Mouse (Mus musculus) lung, postnatal 25 days (tissue): ENCODE measurements around the gene Cep112.

Experiments used
- DNase-seq: peaks from one replicate; pipeline ENCODE4 v3.0.0; 2022; ENCODE audit warnings: low spot score

Cep112 gene

GRCm38 (mm10) chr11:108606036-108606435, 181.0 kb downstream of the Cep112 start:
- DNase-seq, result no peak

GRCm38 (mm10) chr11:108606836-108607235, 181.8 kb downstream of the Cep112 start:
- DNase-seq, result no peak

DNA sequence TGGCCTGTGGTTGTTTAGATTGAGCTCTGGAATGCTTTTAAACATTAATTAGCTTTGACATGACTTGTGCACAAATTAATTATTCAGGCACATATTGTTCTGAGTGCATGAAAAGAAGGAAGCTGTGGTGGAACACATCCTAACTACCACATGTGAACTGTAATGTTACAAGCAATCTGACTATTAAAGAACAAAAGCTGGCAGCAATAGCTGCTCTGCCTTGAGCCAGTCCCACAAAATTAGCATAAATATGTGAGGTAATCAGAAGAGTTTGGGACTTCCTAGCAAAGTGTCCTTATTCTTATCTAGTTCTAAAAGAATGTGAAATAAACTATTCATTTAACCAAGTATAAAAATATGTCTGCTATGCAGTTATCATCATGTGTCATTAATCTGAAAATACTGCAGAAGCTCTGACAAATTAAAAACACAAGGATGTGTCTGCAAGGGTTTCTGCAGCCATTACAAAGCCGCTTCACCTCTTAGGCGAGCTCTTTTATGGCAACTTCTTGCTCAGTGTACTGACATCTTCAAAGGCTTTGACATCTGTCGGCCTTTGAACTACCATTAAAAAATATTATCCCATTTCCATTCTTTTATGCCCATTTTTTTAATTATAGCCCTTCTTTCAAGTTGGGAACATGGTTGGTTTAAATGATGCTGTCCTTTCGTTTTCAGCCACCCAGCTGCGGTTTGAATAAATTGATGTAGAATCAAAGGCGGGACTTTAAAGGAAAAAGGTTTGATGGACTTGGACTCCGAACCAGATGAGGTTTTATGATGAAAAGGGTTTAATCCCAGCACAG, 195.8 kb downstream of the Cep112 start:
- no peak for DNase-seq

DNA sequence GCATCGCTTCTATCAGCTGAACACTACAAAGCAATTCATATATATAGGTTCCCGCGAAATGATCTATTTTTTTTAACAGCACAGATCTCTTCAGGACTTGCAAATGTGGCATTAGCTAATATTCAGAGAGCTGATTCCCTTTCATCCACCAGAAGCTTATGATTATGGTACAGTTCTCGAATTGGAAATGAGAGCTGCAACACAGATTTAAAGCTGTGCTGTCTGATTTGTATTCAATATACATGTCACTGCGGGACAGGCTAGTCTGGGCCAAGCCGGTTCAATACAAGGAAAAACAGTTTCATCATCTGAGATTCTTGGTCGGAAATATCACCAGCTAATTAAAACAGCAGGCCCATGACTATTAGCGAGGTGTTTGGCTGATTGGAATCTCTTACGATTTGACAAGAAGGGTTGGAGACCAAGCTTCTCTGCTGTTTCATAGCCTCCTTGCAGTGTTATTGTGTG, 196.5 kb downstream of the Cep112 start:
- DNase-seq, result no peak

DNA sequence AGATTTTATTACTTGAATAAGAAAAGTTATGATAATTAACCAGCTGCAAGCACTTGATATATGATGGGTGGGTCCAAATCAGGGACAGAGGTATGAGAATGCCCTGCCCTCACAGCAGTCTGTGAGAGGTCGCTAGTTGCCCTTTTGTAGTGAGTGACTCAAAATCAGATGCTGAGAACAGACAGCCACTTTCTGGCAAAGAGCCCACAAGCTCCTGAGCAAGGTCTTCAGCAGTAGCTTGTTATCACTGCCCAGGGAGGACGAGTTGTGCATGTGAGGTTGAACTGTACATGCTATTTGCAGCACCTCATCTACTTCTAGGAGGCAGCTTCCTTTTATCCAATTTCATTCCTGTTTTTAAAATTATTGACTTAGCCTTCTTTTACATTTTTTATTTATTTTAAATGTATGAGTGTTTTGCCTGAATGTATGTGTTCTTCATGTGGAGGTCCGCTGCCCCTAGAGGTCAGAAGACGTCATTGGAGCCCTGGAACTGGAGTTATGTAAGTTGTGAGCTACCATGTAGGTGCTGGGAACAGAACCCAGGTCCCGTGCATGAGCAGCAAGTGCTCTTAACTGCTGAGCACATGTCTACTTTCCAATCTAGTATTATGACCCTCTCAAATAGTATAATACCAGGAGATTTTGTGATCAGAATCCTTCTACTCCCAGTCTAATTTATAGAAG, 200.7 kb downstream of the Cep112 start:
- no peak for DNase-seq

- DNase-seq, result no peak
These were observed 212.8 kb downstream of the Cep112 start for GRCm38 (mm10) chr11:108637780-108638179.

GRCm38 (mm10) chr11:108655574-108655973, 230.6 kb downstream of the Cep112 start:
- no peak for DNase-seq

GRCm38 (mm10) chr11:108682014-108682413, 257.0 kb downstream of the Cep112 start:
- DNase-seq, result no peak

DNA sequence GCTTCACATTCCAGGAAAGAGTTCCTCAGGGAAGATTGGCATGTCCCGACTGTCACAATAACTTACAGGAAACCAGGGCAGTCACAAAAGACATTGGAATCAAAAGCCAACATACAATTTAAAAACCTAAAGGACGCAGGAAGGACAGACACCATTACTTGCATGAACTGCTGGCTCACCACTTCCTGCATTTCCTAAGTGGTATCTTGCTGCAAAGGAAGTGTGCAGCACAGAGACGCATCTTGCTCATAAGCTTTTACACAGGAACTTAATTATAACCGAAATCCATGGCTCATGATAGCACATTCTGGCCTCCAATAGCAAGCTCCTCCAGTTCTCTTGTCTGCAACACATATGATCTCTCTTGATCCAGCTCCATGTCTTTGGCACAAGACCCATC, 271.6 kb downstream of the Cep112 start:
- DNase-seq, result no peak

GRCm38 (mm10) chr11:108752301-108752700, 327.3 kb downstream of the Cep112 start:
- peak; percentile 69 for DNase-seq

GRCm38 (mm10) chr11:108752765-108753164, 327.8 kb downstream of the Cep112 start:
- DNase-seq, result no peak

DNA sequence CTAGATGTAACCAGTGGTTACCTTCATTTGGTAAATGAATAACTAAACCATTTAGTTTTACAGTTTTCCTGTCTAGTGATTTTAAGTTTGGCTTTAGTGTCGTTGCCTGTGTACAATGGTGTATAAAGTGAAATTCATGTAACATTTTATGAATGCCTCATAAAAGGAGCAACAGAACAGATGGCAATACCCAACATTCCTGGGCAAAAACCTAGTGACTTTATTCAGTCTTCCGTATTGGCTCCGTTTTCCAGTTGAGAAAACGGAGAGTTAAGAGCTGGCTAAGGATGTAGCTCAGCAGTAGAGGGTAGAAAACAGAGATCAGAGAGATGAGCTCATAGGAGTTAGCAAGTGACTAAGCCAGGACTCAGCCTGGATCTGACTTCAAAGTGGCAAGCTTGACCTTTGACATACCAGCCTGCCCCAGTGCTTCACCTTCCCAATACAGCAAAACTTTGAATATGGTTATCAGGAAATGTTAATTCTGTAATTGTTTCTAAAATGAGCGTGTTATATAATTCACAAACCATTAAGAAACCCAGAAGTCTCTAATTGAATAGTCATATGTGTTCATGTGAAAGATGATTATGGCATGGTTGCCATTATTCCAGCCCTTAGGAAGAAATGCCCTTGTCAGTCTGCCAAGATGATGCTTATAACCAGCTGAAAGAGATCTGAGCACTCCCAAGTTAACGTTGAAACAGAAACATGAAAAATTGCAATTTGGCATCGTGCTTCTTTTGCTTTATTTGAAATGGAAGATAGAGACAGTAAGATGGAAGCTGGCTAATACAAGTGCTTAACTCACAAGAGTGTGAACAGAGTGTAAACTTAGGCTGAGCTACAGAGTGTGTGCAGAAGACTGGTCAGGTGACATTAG, 328.6 kb downstream of the Cep112 start:
- DNase-seq, result no peak

- DNase-seq, result no peak
These were observed 332.2 kb downstream of the Cep112 start for GRCm38 (mm10) chr11:108757211-108757610.

DNA sequence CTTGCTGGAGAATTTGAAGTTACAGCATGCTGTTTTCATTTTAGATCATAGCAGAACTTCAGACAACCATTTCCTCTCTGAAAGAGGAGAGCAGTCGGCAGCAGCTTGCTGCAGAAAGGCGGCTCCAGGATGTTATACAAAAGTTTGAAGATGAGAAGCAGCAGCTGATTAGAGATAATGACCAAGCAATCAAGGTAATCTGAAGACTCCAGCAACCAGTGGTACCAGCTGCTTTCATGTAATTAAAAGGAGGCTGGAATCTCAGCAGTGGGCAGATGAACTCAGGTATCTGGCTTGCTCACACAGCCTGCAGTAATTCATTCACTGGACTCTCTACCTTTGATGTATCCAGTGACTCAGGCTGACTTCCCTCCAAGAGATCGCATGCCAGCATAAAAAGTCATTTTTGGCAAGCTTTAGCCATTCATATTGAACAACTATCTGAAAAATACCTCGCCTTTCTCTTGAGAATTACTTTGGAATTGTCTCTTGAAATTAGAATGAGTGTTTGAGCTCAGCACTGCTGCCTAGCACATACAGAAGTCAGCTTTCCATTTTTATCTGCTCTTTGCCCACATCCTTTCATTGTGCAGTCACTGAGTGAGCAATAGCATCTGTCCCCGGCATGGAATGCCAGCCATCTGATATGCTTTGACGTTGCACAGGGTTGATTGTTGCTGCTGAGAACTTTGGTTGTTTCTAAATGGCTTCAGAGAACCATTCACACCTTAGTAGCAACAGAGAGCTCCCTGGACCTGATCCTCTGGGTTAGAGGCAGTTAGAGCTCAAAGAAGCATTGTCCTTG, 332.8 kb downstream of the Cep112 start:
- DNase-seq, result no peak

- DNase-seq, result no peak
These were observed 345.1 kb downstream of the Cep112 start for GRCm38 (mm10) chr11:108770064-108770463.

DNA sequence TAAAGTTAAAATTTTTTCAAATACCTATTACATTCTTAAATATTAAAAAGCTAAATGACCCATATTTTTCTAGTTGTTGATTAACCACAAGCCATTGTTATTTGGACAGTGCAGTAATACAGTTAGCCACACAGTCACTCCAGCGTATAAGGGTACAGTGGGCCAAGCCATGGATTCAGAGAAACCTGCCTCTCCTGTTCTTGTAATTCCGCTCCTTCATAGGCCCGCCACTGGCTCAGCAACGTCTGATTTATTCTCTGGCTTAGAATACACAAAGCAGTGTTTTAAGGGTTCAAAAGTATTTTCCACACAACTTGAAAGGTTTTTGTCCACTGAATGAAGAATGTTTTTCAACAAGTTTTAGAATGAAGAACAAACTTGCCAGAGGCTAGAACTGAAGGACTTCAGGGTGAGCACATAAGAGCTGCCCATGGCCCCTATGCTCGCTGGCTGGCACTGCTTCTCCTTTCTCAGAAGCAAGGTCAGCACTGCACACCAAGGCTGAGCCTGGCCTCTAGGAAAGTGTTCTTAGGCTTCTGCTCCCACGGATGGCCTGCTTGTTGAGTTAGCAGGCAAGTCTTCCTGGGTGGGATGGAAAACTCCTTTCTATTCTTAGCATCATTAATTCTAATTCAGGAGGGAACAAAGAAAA, 349.2 kb downstream of the Cep112 start:
- DNase-seq, result no peak

DNA sequence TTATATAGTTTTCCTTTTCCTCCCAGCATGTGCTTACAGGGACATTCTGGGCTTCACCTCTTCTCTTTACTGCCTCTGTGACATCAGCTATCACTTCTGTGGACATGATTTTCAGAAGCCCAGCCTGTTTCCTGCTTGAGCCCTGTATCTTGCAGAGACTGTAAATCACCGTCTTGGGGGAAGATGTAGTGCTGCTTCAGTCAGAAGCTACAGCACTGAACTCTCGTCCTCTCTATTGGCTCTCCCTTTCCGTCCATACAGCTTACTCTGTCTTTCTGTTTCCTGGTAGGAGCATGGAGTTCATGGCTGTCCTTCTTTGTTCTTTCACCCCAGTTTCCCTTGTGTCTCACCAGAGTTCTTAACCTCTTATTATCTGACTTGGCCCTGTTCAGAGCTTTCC, 352.2 kb downstream of the Cep112 start:
- no peak for DNase-seq

DNA sequence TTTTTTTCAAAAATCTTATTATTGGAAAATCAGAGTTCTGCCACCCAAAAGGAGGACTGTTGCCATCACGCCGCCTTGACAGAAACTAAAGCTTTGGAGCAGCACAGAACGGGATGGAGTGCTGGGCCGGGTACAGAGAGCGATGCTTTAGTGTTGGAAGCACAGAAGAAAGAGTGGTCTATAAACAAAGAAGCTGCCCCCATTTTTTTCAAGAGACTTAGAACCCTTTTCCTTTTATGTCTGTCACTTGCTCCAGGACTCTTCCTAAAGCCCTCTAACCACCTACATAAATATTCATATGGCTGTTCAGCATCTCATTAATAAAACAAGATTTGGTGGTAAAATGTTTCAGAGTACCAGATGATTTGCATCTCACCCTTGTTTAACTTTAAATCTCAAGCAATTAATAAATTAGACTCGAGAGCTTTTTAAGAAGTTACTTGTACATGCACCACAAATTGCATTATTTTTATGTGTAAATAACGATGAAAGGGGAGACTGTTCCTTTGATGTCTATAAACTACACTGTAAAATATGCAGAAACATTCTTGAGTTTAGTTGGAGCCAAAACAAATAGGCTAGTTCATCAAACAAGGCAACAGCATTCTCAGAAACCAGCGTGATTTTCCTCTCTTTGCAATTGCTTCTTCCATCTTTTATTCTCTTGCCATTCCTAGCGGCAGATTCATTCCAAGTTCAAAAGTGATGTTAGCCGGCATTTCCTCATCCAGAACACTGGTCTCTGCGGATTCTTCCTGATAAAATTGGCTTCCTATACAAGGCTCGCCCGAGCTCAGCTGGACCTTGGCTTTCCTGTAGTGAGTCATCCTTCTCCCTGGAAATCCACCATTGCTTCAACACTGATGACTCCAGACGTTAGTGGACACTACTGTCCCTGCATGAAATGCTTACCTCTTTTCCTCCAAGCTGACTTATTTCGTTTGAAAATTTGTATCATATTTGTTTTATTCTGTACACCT, 355.6 kb downstream of the Cep112 start:
- no peak for DNase-seq

GRCm38 (mm10) chr11:108798398-108798797, 373.4 kb downstream of the Cep112 start:
- no peak for DNase-seq

- no peak for DNase-seq
These were observed 374.7 kb downstream of the Cep112 start for GRCm38 (mm10) chr11:108799695-108800094.
